Mouse (Mus musculus) forebrain, embryonic 10.5 days (tissue): Measurements from ENCODE around the gene Idi1. TPM values are rescaled to one million over a fixed set of nuclear protein-coding genes. Genes with fewer than 3 reads are reported as not detected.
"Not testable (repeated sequence)": the region's sequence is repeated elsewhere in the genome, so short reads cannot be mapped to it uniquely, and the experiment has no call there.

Experiments
- DNase-seq: peaks from one replicate; pipeline ENCODE4 v3.0.0-alpha.2; 2017; ENCODE audit warnings: low spot score; ENCODE audit errors: extremely low spot score
- H3K27ac ChIP-seq: fragments of 300-500 bp; sonication (generic); 2 replicates; pipeline ENCODE4 v1.5.1; 2016; ENCODE audit warnings: mild to moderate bottlenecking
- H3K27me3 ChIP-seq: fragments of 300-500 bp; sonication (generic); 2 replicates; pipeline ENCODE4 v1.6.1; 2016; ENCODE audit warnings: mild to moderate bottlenecking; ENCODE audit not compliant: poor library complexity, severe bottlenecking
- H3K36me3 ChIP-seq: fragments of 300-500 bp; sonication (generic); replicated peaks from 2 replicates; pipeline ENCODE4 v1.6.1; 2016; ENCODE audit warnings: mild to moderate bottlenecking, moderate library complexity
- H3K4me1 ChIP-seq: fragments of 300-500 bp; sonication (generic); 2 replicates; pipeline ENCODE4 v1.6.1; 2016
- H3K4me3 ChIP-seq: fragments of 300-500 bp; sonication (generic); 2 replicates; pipeline ENCODE4 v1.5.1; 2016; ENCODE audit warnings: mild to moderate bottlenecking, moderate library complexity
- H3K9me3 ChIP-seq: fragments of 300-500 bp; sonication (generic); 2 replicates; pipeline ENCODE4 v1.6.1; 2016; ENCODE audit warnings: mild to moderate bottlenecking, moderate library complexity
- WGBS: fragments of 180-500 bp; shearing (Covaris S2); methylation state at CpG from one replicate; pipeline ENCODE4 v1.1.7; 2016; 5-methylcytosine and 5-hydroxymethylcytosine counted together
- polyA plus RNA-seq: library from polyadenylated mRNA; unstranded; fragments of >200 nt; fragmentation: Nextera tagmentation; extraction: Ambion mirVana; gene quantifications from 2 replicates; pipeline ENCODE4 v1.2.1, GENCODE M21; 2016

Gene Idi1
- 175 and 182 TPM in 2 replicates for polyA plus RNA-seq

DNA sequence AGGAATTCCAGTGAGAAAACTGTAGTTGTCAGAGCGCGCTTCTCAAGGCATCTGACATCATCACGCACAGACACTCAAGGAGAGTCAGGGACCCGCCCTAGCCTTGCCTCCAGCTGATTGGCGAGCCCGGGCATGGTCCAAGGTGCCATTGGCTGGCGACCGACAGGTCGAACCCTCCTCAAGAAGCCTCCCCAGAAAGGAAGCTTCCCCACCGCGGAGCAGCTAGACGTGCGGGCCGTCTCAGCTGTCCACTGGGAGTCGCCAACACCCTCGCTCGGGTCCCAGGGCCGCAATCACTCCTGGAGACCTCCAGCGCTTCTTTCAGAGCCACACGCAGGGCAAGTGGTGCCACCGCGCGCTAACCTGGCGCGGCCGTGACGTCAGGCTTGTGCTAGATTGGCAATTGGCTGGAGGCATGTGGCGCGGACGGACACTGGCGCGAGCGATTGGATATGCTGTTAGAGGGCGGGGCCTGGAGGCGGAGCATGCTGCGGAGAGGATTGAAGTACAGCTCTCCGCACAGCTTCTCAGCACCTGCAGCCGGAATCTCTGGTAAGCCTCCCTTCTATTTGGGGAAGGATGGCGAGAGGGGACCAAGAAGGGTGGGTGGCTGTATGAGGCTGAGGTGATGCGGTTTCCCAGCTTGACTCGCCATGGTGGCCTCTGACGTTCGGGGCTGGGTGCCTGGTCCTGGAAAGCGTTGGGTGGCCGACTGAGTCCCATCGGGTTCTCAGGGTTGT is at the start of gene Idi1:
TSS of gene Idi1 (plus strand) at position 57 of the 740 bp plus-strand sequence.
- H3K9me3 ChIP-seq = no peaks in the 10 kb centered on the region

GRCm38 (mm10) chr13:8838394-8838793 is 46.9 kb upstream of the Idi1 start:
- Histone ChIP-seq H3K36me3 (peaks cover 94% of the 10 kb centered on the region), H3K9me3 (no peaks in the 10 kb centered on the region), H3K4me3 (no peak overlapping the region), H3K4me1 (peaks cover 18% of the 10 kb centered on the region), H3K27me3 (no peaks in the 10 kb centered on the region), H3K27ac (no peak overlapping the region)
- WGBS = 29% methylated on average over 3 of the region's 3 CpGs
- DNase-seq = no peak

More for the DNA sequence above, at the start of gene Idi1:
- DNase-seq = peak; percentile 99
- Histone ChIP-seq H3K4me1 (peaks cover 26% of the 10 kb centered on the region), H3K27ac (peak within 1 kb of the TSS; percentile 96), H3K27me3 (no peaks in the 10 kb centered on the region), H3K36me3 (peaks cover 28% of the 10 kb centered on the region), H3K4me3 (peak within 1 kb of the TSS; percentile 62)
- under 1% methylated on average over 46 of the region's 46 CpGs for WGBS

- no peak for DNase-seq
- 91% methylated on average over 10 of the region's 10 CpGs for WGBS
- peaks cover 94% of the 10 kb centered on the region for H3K36me3 ChIP-seq
- no peak overlapping the region for H3K27ac ChIP-seq
- H3K4me3 ChIP-seq = no peak overlapping the region
- H3K27me3 ChIP-seq = no peaks in the 10 kb centered on the region
- peaks cover 18% of the 10 kb centered on the region for H3K4me1 ChIP-seq
- H3K9me3 ChIP-seq = no peaks in the 10 kb centered on the region
Measured at GRCm38 (mm10) chr13:8839111-8839510, 46.2 kb upstream of the Idi1 start.

- H3K4me3 ChIP-seq = no peak overlapping the region
- no peaks in the 10 kb centered on the region for H3K27me3 ChIP-seq
- peaks cover 89% of the 10 kb centered on the region for H3K36me3 ChIP-seq
- H3K27ac ChIP-seq = no peak overlapping the region
- WGBS = 84% methylated on average over 6 of the region's 6 CpGs
- H3K4me1 ChIP-seq = peaks cover 18% of the 10 kb centered on the region
- no peaks in the 10 kb centered on the region for H3K9me3 ChIP-seq
- DNase-seq = no peak
Measured at GRCm38 (mm10) chr13:8839937-8840336, 45.4 kb upstream of the Idi1 start.

- no peaks in the 10 kb centered on the region for H3K9me3 ChIP-seq
- DNase-seq = no peak
- H3K4me3 ChIP-seq = no peak overlapping the region
- H3K4me1 ChIP-seq = peaks cover 18% of the 10 kb centered on the region
- H3K27ac ChIP-seq = no peak overlapping the region
- H3K27me3 ChIP-seq = no peaks in the 10 kb centered on the region
- peaks cover 86% of the 10 kb centered on the region for H3K36me3 ChIP-seq
- 88% methylated on average over 2 of the region's 2 CpGs for WGBS
Measured at GRCm38 (mm10) chr13:8840941-8841340, 44.4 kb upstream of the Idi1 start.

GRCm38 (mm10) chr13:8841846-8842245 is 43.5 kb upstream of the Idi1 start:
- peaks cover 18% of the 10 kb centered on the region for H3K4me1 ChIP-seq
- not testable (repeated sequence) for H3K27me3 ChIP-seq, H3K27ac ChIP-seq, DNase-seq, H3K4me3 ChIP-seq, H3K9me3 ChIP-seq
- WGBS = 93% methylated on average over 7 of the region's 7 CpGs
- peaks cover 84% of the 10 kb centered on the region for H3K36me3 ChIP-seq

DNA sequence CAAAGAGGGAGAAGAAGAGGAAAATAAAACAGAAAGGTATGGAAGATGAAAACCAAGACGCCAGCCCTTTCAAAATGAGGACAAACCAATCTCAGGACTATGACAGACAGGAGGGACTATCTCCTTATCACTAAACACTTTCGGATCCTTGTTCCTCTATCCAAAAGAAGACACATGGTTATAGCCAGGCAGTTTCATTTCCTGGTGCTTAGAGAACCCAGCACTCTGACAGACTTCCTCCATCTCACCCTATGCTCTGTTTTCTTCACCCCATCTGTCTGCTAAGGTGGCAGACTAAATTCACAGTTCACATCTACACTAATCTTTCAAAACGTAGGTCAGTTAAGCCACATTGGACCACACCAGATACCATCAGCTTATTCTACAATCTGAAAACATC is 43.0 kb upstream of the Idi1 start:
- Histone ChIP-seq H3K36me3 (peaks cover 88% of the 10 kb centered on the region), H3K27ac (no peak overlapping the region)
- 91% methylated on average over 3 of the region's 3 CpGs for WGBS

GRCm38 (mm10) chr13:8847702-8848101 is 37.6 kb upstream of the Idi1 start:
- Histone ChIP-seq H3K4me3 (no peak overlapping the region), H3K9me3 (no peaks in the 10 kb centered on the region), H3K4me1 (no peaks in the 10 kb centered on the region), H3K36me3 (peaks cover 78% of the 10 kb centered on the region), H3K27ac (no peak overlapping the region), H3K27me3 (no peaks in the 10 kb centered on the region)
- WGBS = 64% methylated on average over 2 of the region's 2 CpGs
- DNase-seq = no peak

More for the DNA sequence above, 43.0 kb upstream of the Idi1 start:
- no peak overlapping the region for H3K4me3 ChIP-seq
- no peaks in the 10 kb centered on the region for H3K9me3 ChIP-seq
- DNase-seq = no peak
- peaks cover 18% of the 10 kb centered on the region for H3K4me1 ChIP-seq
- no peaks in the 10 kb centered on the region for H3K27me3 ChIP-seq

DNA sequence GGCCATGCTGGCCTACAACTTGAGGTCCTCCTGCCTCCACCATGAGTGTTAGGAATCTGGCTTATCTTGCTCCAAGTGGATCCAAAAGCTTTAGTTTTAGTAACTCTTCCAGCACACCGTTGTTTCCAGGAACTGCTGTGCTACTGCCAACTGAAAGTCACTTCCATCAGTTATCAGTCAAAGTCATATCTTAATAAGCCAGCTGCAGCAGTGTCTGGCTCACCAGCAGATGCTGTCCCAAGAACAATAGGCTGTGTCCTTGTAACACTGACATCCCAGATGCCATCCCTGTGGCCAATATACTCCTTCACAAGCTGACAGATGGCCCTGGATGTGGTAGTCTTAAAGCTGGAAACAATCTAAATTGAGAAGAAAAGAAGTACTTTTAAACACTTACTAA is 36.0 kb upstream of the Idi1 start:
- H3K27me3 ChIP-seq = no peaks in the 10 kb centered on the region
- 93% methylated on average over 1 of the region's 1 CpGs for WGBS

DNA sequence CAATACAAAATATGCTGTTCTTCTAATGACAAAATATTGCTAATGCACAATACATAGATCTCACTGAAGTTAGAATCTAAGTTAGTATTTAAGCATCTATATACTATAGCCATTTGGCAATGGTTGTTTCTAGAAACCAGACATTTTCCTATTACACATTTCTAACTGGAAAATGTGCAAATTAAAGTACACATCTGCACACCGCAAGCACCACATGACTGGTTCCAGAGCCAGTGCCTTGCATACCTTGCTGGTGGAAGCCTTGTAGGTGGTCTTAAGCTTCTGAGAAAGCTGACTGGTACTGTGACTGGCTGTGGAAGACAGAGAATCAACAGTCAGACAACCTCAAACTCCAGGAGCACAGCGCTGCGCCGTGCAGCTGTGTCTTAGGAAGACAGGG is 31.9 kb upstream of the Idi1 start:
- Histone ChIP-seq H3K4me3 (no peak overlapping the region), H3K9me3 (no peaks in the 10 kb centered on the region), H3K27ac (no peak overlapping the region), H3K4me1 (no peaks in the 10 kb centered on the region), H3K27me3 (no peaks in the 10 kb centered on the region), H3K36me3 (peaks cover 78% of the 10 kb centered on the region)
- DNase-seq = no peak
- 97% methylated on average over 4 of the region's 4 CpGs for WGBS

More for the DNA sequence above, 36.0 kb upstream of the Idi1 start:
- Histone ChIP-seq H3K4me1 (no peaks in the 10 kb centered on the region), H3K4me3 (no peak overlapping the region), H3K36me3 (peaks cover 79% of the 10 kb centered on the region), H3K27ac (no peak overlapping the region), H3K9me3 (no peaks in the 10 kb centered on the region)
- DNase-seq = no peak

DNA sequence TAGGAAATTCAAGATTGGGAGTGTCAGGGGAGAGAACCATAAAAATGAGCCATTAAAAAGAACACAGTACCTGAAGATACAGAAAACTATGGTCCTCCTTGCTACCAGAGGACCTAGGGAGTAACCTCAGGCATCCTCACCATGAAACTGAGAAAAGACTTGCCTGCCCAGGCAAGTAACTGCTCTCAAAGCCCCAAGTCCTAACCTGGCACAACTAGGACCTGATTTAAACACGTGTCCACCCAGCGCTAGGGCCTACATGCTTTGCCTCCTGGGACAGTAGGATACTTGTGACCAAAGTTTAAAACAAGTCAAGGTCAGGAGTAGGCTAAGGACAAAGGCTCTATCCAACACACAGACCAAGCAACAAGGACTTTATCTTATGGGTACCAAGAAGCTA is 30.5 kb upstream of the Idi1 start:
- H3K4me1 ChIP-seq = no peaks in the 10 kb centered on the region
- no peaks in the 10 kb centered on the region for H3K9me3 ChIP-seq
- no peak for DNase-seq
- H3K4me3 ChIP-seq = no peak overlapping the region
- H3K27ac ChIP-seq = no peak overlapping the region
- H3K27me3 ChIP-seq = no peaks in the 10 kb centered on the region
- H3K36me3 ChIP-seq = peaks cover 78% of the 10 kb centered on the region
- WGBS = 93% methylated on average over 2 of the region's 2 CpGs

DNA sequence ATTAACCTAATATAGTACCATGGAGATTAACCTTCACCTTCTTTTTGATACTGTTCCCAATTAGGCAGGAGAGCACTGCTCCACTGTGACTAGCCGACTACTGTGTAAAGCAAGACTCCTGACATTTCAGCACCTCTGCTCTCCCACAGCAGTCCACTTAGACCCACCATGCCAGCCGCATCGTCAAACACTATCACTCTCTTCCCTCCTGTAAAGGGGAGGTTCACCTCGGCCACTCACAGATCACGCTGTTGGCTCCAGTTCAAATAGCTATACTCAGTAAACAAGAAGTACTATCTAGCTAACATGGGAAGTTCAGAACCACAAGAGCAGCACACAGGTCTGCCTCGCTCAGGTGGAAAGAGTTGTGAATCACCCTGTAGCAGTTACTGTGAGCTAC is 26.8 kb upstream of the Idi1 start:
- Histone ChIP-seq H3K27ac (no peak overlapping the region), H3K9me3 (no peaks in the 10 kb centered on the region), H3K4me3 (no peak overlapping the region), H3K4me1 (no peaks in the 10 kb centered on the region), H3K27me3 (no peaks in the 10 kb centered on the region), H3K36me3 (peaks cover 75% of the 10 kb centered on the region)
- DNase-seq = no peak
- WGBS = 94% methylated on average over 6 of the region's 6 CpGs

DNA sequence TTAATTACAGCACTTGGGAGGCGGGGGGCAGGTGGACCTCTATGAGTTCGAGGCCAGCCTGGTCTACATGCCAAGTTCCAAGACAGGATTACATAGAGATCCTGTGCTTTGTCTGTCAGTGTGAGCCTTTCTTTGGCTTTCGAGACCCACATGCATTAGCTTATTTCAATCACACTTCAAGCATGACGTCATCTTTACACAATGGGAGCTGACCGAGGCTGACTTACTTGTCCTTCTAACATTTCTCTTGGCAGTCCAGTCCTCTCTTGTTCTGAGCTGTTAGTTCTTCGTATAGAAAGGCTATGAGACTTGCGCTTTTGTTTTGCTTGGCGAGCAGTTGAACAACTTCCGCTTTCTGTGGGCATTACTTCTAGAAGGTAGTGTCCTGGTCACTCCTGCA is 24.4 kb upstream of the Idi1 start:
- H3K4me3 ChIP-seq = no peak overlapping the region
- H3K9me3 ChIP-seq = no peaks in the 10 kb centered on the region
- no peak for DNase-seq
- no peaks in the 10 kb centered on the region for H3K4me1 ChIP-seq
- H3K27ac ChIP-seq = no peak overlapping the region
- WGBS = 91% methylated on average over 9 of the region's 9 CpGs
- no peaks in the 10 kb centered on the region for H3K27me3 ChIP-seq
- H3K36me3 ChIP-seq = peaks cover 64% of the 10 kb centered on the region
